Mouse (Mus musculus) CH12.LX (cell line): Measurements from ENCODE around the gene Rpl32.
A peak's percentile ranks its signal among the peaks of the same experiment; 100 is the strongest.

Source experiments
- CTCF ChIP-seq, 2 experiments: IDR thresholded peaks in 1 of 2; conservative IDR thresholded peaks in 1 of 2; 2 replicates each; pipeline ENCODE4 v1.5.1; 2011 to 2012; ENCODE audit warnings: low read depth in 2 of 2, low read length in 2 of 2, improper control_type of control experiment in 1 of 2, inconsistent platforms in 1 of 2, mild to moderate bottlenecking in 1 of 2, moderate library complexity in 1 of 2
- EP300 ChIP-seq: IDR thresholded peaks from 2 replicates; pipeline ENCODE4 v1.6.1; 2011; ENCODE audit warnings: low read length, improper control_type of control experiment
- ETS1 ChIP-seq: conservative IDR thresholded peaks from 2 replicates; pipeline ENCODE4 v1.6.1; 2012; ENCODE audit warnings: low read depth, mild to moderate bottlenecking, inconsistent platforms, low read length, improper control_type of control experiment, moderate library complexity
- GABPA ChIP-seq: IDR thresholded peaks from 2 replicates; pipeline ENCODE4 v1.6.1; 2012; ENCODE audit warnings: low read depth, low read length, improper control_type of control experiment, inconsistent platforms; ENCODE audit not compliant: insufficient replicate concordance
- IRF4 ChIP-seq: IDR thresholded peaks from 2 replicates; pipeline ENCODE4 v1.6.1; 2014; ENCODE audit warnings: low read depth, mild to moderate bottlenecking, inconsistent platforms, low read length, improper control_type of control experiment
- MAX ChIP-seq: IDR thresholded peaks from 2 replicates; pipeline ENCODE4 v1.6.1; 2011; ENCODE audit warnings: low read length, improper control_type of control experiment
- NELFE ChIP-seq: IDR thresholded peaks from 2 replicates; pipeline ENCODE4 v1.6.1; 2011; ENCODE audit warnings: low read depth, low read length, improper control_type of control experiment
- POLR2AphosphoS2 ChIP-seq: IDR thresholded peaks from 2 replicates; pipeline ENCODE4 v1.6.1; 2011; ENCODE audit warnings: low read depth, low read length, improper control_type of control experiment

DNA sequence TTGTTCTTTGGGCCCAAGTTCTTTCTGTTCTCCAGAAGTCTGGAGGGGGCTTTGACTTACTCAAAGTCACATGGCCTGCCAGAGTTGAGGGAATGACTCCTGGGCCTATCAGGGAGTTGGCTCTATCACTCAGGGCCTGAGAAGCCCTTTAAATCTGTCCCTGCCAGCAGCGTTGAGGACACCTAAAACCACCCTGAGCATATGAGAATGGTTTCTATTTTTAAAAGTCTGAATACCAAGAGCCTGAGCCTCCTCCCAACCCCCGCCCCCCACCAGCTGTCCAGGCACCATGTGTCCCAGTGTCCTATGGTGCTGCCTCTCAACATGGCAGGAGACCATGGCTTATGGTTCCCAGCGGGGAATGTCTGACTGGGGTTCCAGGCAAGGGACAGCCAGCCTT is 32.7 kb downstream of the Rpl32 start:
- TF ChIP-seq GABPA (no peak), ETS1 (no peak), EP300 (no peak), POLR2AphosphoS2 (no peak), CTCF (conservative IDR thresholded peaks at IDR 0.05 in 1 of 2, IDR thresholded peaks at IDR 0.05 in 1 of 2; ENCODE audit: low read depth in 2 of 2, low read length in 2 of 2) (no peak), NELFE (no peak), MAX (peak; percentile 16; the same call in 1 of the 2 replicates), IRF4 (no peak)
